Mouse (Mus musculus) small intestine, adult 2 months (tissue): ENCODE measurements at regions not wholly inside any gene's neighbourhood (a gene's known extent, or its start where the extent isn't known, plus 50 kb on each side); places are given as distances from the start of the nearest gene placed in this dataset.

ENCODE experiments used
- CTCF ChIP-seq: fragments of 200-500 bp; IDR thresholded peaks from 2 replicates; pipeline ENCODE4 v1.5.1; 2012; ENCODE audit warnings: low read depth, mild to moderate bottlenecking, control low read depth, inconsistent platforms, low read length, moderate library complexity, mixed read lengths; ENCODE audit not compliant: insufficient replicate concordance, insufficient read length; ENCODE audit errors: extremely low read depth
- POLR2A ChIP-seq: fragments of 200-500 bp; IDR thresholded peaks from 2 replicates; pipeline ENCODE4 v1.6.1; 2012; ENCODE audit warnings: low read depth, mild to moderate bottlenecking, control low read depth, inconsistent platforms, low read length, moderate library complexity

- no peak for TF ChIP-seq CTCF
- TF ChIP-seq POLR2A, result no peak
Measured at GRCm38 (mm10) chr13:37680837-37681619, 97.2 kb upstream of the Rreb1 start.
